Mouse (Mus musculus): Measurements from ENCODE around the gene Sgms1. TPM values are rescaled to one million over a fixed set of nuclear protein-coding genes. Genes with fewer than 3 reads are reported as not detected.

Gene Sgms1
- polyA plus RNA-seq, 1 experiment from 2014 or later: 13.8 TPM

DNA sequence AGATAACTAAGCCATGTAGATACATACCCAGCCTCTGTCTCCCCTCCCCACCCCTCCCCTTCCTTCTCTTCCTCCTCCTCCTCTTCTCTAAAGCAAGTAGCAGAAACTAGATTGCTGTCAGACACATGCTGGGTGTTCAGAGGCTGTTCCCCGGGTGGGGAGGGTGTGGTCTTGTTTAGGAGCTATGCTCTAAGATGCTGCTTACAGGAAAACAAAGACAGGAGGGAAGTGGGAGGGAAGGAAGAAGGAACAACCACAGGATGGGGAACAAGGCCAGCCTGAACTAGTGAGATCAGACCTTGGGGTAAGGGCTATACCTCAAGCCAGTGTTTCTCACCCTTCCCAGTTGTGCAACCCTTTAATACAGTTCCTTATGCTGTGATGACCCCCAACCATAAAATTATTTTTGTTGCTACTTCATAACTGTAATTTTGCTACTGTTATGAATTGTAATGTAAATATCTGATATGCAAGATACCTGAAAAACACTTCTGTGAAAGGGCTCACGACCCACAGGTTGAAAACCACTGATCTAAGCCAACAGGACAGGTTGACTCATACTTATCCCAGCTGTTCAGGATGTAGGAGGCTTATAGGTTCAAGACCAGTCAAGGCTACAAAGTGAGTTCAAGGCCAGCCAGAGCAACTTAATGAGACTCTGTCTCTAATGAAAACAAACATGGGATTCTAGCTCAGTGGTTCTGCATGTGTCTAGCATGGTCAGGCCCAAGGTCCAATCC lies 61.3 kb downstream of the Sgms1 start:
- no peak overlapping the region for H3K9ac ChIP-seq (replicated peaks; ENCODE audit: low read length)
- ATAC-seq (ENCODE audit: low FRiP score, low TSS enrichment): no peak
- DNase-seq: no peak
- H3K27me3 ChIP-seq (ENCODE audit: control insufficient read depth, insufficient read depth, low read length): no peaks in the 10 kb centered on the region
- no peak overlapping the region for H3K27ac ChIP-seq (replicated peaks; ENCODE audit: low read depth, low read length)
- H3K36me3 ChIP-seq (ENCODE audit: control insufficient read depth, insufficient read depth, low read length): no peaks in the 10 kb centered on the region
- WGBS: 51% methylated on average over 2 of the region's 2 CpGs
- H3K4me2 ChIP-seq (ENCODE audit: low read length): no peak overlapping the region
- no peak overlapping the region for H3K4me3 ChIP-seq (replicated peaks; ENCODE audit: low read depth, low read length)
- no peaks in the 10 kb centered on the region for H3K9me3 ChIP-seq (ENCODE audit: control insufficient read depth, low read length)
- H3K4me1 ChIP-seq (ENCODE audit: control insufficient read depth, insufficient read depth, low read length): no peaks in the 10 kb centered on the region

- ATAC-seq (ENCODE audit: low FRiP score, low TSS enrichment) (no peak), DNase-seq (no peak)
- Histone ChIP-seq H3K9ac (replicated peaks; ENCODE audit: low read length) (no peak overlapping the region), H3K36me3 (ENCODE audit: control insufficient read depth, insufficient read depth, low read length) (no peaks in the 10 kb centered on the region), H3K4me2 (ENCODE audit: low read length) (no peak overlapping the region), H3K27ac (replicated peaks; ENCODE audit: low read depth, low read length) (no peak overlapping the region), H3K9me3 (ENCODE audit: control insufficient read depth, low read length) (no peaks in the 10 kb centered on the region), H3K27me3 (ENCODE audit: control insufficient read depth, insufficient read depth, low read length) (no peaks in the 10 kb centered on the region), H3K4me3 (replicated peaks; ENCODE audit: low read depth, low read length) (no peak overlapping the region), H3K4me1 (ENCODE audit: control insufficient read depth, insufficient read depth, low read length) (0 out of 2 replicates have a peak, but pooled peaks cover 5% of the 10 kb centered on the region)
- WGBS: 81% methylated on average over 4 of the region's 4 CpGs
Measured at GRCm38 (mm10) chr19:32326621-32327021, 62.9 kb downstream of the Sgms1 start.

GRCm38 (mm10) chr19:32326156-32326555 lies 63.4 kb downstream of the Sgms1 start:
- no peaks in the 10 kb centered on the region for H3K36me3 ChIP-seq (ENCODE audit: control insufficient read depth, insufficient read depth, low read length)
- H3K4me2 ChIP-seq (ENCODE audit: low read length): no peak overlapping the region
- H3K4me3 ChIP-seq (replicated peaks; ENCODE audit: low read depth, low read length): no peak overlapping the region
- DNase-seq (no peak), ATAC-seq (ENCODE audit: low FRiP score, low TSS enrichment) (no peak)
- H3K9me3 ChIP-seq (ENCODE audit: control insufficient read depth, low read length): no peaks in the 10 kb centered on the region
- 0 out of 2 replicates have a peak, but pooled peaks cover 5% of the 10 kb centered on the region for H3K4me1 ChIP-seq (ENCODE audit: control insufficient read depth, insufficient read depth, low read length)
- H3K27me3 ChIP-seq (ENCODE audit: control insufficient read depth, insufficient read depth, low read length): no peaks in the 10 kb centered on the region
- 92% methylated on average over 3 of the region's 3 CpGs for WGBS
- no peak overlapping the region for H3K27ac ChIP-seq (replicated peaks; ENCODE audit: low read depth, low read length)
- no peak overlapping the region for H3K9ac ChIP-seq (replicated peaks; ENCODE audit: low read length)

DNA sequence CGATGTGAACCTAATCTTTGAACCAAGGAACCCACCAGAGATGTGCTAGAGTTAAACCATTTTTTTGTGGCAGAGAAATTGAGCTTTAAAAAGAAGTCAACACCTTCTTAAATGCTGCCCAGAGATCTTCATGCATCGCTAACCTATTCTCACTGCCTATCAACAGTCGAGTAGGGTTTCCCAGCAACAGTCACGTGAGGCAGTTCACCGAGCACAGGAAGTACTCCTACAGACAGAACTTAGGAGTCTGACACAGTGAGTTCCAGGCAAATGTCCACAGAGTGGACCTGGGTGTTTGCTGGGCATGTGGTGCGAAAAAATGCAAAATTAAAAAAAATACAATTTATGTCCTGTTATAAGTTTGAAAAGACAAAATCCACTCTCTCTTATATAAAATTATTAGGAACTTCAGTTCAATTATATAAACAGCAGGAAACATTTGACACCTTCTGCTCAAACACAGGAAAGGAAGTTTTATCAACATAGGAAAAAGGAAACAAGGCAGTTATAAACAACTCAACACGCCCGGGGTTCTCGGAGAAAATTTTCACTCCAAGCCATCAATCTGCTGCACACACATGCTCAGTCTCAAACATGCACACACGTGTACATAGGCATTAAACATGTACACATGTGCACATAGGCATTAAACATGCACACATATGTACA lies 64.3 kb downstream of the Sgms1 start:
- no peak overlapping the region for H3K27ac ChIP-seq (replicated peaks; ENCODE audit: low read depth, low read length)
- H3K4me2 ChIP-seq (ENCODE audit: low read length): no peak overlapping the region
- no peaks in the 10 kb centered on the region for H3K36me3 ChIP-seq (ENCODE audit: control insufficient read depth, insufficient read depth, low read length)
- DNase-seq (no peak), ATAC-seq (ENCODE audit: low FRiP score, low TSS enrichment) (no peak)
- 0 out of 2 replicates have a peak, but pooled peaks cover 5% of the 10 kb centered on the region for H3K4me1 ChIP-seq (ENCODE audit: control insufficient read depth, insufficient read depth, low read length)
- H3K27me3 ChIP-seq (ENCODE audit: control insufficient read depth, insufficient read depth, low read length): no peaks in the 10 kb centered on the region
- H3K4me3 ChIP-seq (replicated peaks; ENCODE audit: low read depth, low read length): no peak overlapping the region
- no peak overlapping the region for H3K9ac ChIP-seq (replicated peaks; ENCODE audit: low read length)
- WGBS: 67% methylated on average over 10 of the region's 10 CpGs
- H3K9me3 ChIP-seq (ENCODE audit: control insufficient read depth, low read length): no peaks in the 10 kb centered on the region

DNA sequence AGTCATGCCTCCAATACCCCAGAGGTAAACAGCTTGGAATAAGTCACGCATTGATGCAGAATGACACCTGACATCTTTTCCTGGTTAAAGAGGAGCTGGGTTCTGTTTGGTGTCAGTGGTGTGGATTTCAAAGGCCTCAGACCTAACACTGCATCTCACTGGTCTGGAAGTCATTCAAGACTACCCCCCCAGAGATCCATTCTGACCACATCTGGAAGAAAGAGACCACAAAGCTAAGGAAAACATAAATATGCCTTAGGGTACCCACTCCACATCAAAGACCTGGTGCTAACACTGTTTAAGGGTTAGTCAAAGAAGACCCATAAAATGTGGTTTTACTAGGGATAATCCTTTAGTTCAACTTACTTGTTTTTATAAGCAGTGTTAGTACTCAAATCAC lies 65.0 kb downstream of the Sgms1 start:
- DNase-seq (no peak), ATAC-seq (ENCODE audit: low FRiP score, low TSS enrichment) (no peak)
- Histone ChIP-seq H3K27me3 (ENCODE audit: control insufficient read depth, insufficient read depth, low read length) (no peaks in the 10 kb centered on the region), H3K9me3 (ENCODE audit: control insufficient read depth, low read length) (no peaks in the 10 kb centered on the region), H3K27ac (replicated peaks; ENCODE audit: low read depth, low read length) (no peak overlapping the region), H3K36me3 (ENCODE audit: control insufficient read depth, insufficient read depth, low read length) (no peaks in the 10 kb centered on the region), H3K4me1 (ENCODE audit: control insufficient read depth, insufficient read depth, low read length) (0 out of 2 replicates have a peak, but pooled peaks cover 5% of the 10 kb centered on the region), H3K4me3 (replicated peaks; ENCODE audit: low read depth, low read length) (no peak overlapping the region), H3K9ac (replicated peaks; ENCODE audit: low read length) (no peak overlapping the region), H3K4me2 (ENCODE audit: low read length) (no peak overlapping the region)
- WGBS: 94% methylated on average over 1 of the region's 1 CpGs

DNA sequence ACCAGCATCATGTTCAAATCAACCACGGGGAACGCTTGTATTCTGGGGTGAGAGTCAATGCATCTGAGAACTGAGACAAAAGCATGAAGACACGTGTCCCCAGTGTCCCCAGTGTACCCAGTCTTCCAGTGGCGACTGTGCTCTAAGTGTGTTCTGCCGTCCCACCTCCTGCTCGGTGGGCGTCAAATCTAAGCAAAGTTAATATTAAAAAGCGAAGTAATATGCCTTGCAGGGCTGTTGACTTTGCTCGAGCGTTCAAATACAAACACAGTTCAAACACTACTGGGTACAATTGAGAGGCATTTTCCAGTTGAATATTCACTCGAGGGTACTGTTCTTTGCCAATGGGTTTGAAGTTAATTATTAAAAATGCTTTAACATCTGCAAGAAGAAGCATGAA lies 66.4 kb downstream of the Sgms1 start:
- Histone ChIP-seq H3K9me3 (ENCODE audit: control insufficient read depth, low read length) (no peaks in the 10 kb centered on the region), H3K4me3 (replicated peaks; ENCODE audit: low read depth, low read length) (no peak overlapping the region), H3K4me1 (ENCODE audit: control insufficient read depth, insufficient read depth, low read length) (0 out of 2 replicates have a peak, but pooled peaks cover 5% of the 10 kb centered on the region), H3K27ac (replicated peaks; ENCODE audit: low read depth, low read length) (no peak overlapping the region), H3K27me3 (ENCODE audit: control insufficient read depth, insufficient read depth, low read length) (no peaks in the 10 kb centered on the region), H3K36me3 (ENCODE audit: control insufficient read depth, insufficient read depth, low read length) (no peaks in the 10 kb centered on the region), H3K4me2 (ENCODE audit: low read length) (no peak overlapping the region), H3K9ac (replicated peaks; ENCODE audit: low read length) (no peak overlapping the region)
- ATAC-seq (ENCODE audit: low FRiP score, low TSS enrichment): no peak
- WGBS: 75% methylated on average over 11 of the region's 11 CpGs
- DNase-seq: no peak

DNA sequence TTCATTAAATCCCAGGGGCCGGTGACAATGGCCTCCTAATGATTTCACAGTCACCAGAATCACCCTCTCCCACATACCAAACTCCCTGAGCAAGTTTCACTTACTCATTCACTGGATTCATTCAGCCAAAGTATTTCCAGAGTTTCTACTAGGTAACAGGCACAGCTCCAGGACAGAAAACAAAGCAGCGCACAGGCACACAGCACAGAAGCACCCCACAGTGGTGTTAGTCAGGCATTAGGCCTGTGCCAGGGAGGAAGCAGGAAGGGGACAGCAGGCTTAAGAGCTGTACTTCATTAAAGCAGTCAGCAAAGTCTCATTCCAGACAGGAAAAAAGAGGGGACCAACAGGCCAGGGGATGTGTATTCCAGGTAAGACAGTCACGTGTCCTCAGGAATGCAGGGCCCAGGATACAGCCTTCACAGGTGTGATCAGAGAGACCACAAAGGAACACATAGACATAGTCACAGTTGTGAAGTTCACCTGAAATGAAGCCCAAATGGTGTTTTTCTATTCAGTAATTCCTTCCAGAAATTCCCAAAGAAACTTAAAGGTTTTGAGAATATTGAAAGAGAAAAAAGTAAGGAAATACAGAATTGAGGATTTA lies 67.0 kb downstream of the Sgms1 start:
- Histone ChIP-seq H3K4me2 (ENCODE audit: low read length) (no peak overlapping the region), H3K27ac (replicated peaks; ENCODE audit: low read depth, low read length) (no peak overlapping the region), H3K9me3 (ENCODE audit: control insufficient read depth, low read length) (no peaks in the 10 kb centered on the region), H3K4me1 (ENCODE audit: control insufficient read depth, insufficient read depth, low read length) (0 out of 2 replicates have a peak, but pooled peaks cover 5% of the 10 kb centered on the region), H3K9ac (replicated peaks; ENCODE audit: low read length) (no peak overlapping the region), H3K36me3 (ENCODE audit: control insufficient read depth, insufficient read depth, low read length) (no peaks in the 10 kb centered on the region), H3K27me3 (ENCODE audit: control insufficient read depth, insufficient read depth, low read length) (no peaks in the 10 kb centered on the region), H3K4me3 (replicated peaks; ENCODE audit: low read depth, low read length) (no peak overlapping the region)
- 38% methylated on average over 3 of the region's 3 CpGs for WGBS
- ATAC-seq (ENCODE audit: low FRiP score, low TSS enrichment) (no peak), DNase-seq (peak; percentile 50)

GRCm38 (mm10) chr19:32320366-32320666 lies 69.2 kb downstream of the Sgms1 start:
- Histone ChIP-seq H3K9ac (replicated peaks; ENCODE audit: low read length) (no peak overlapping the region), H3K9me3 (ENCODE audit: control insufficient read depth, low read length) (no peaks in the 10 kb centered on the region), H3K4me1 (ENCODE audit: control insufficient read depth, insufficient read depth, low read length) (0 out of 2 replicates have a peak, but pooled peaks cover 5% of the 10 kb centered on the region), H3K36me3 (ENCODE audit: control insufficient read depth, insufficient read depth, low read length) (no peaks in the 10 kb centered on the region), H3K4me2 (ENCODE audit: low read length) (no peak overlapping the region), H3K27ac (replicated peaks; ENCODE audit: low read depth, low read length) (no peak overlapping the region), H3K4me3 (replicated peaks; ENCODE audit: low read depth, low read length) (no peak overlapping the region), H3K27me3 (ENCODE audit: control insufficient read depth, insufficient read depth, low read length) (no peaks in the 10 kb centered on the region)
- DNase-seq: peak; percentile 26
- ATAC-seq (ENCODE audit: low FRiP score, low TSS enrichment): no peak
- WGBS: 64% methylated on average over 4 of the region's 4 CpGs

Measured in midbrain, embryonic 14.5 days (tissue).